Mouse (Mus musculus): ENCODE data around the gene Tapt1. TPM values are rescaled to one million over a fixed set of nuclear protein-coding genes. Genes with fewer than 3 reads are reported as not detected.

Tapt1 gene
- total and polyA plus RNA-seq, 2 experiments from 2014 or later: 24.6 to 82.3 TPM

GRCm38 (mm10) chr5:44159679-44160438, 66.6 kb downstream of the Tapt1 start:
- no peak overlapping the region for H3K27ac ChIP-seq
- no peak for TF ChIP-seq CTCF (IDR thresholded peaks at IDR 0.05; ENCODE audit: low read depth)
- H3K4me2 ChIP-seq (ENCODE audit: low read depth, low read length): no peak overlapping the region
- no peaks in the 10 kb centered on the region for H3K9me3 ChIP-seq (ENCODE audit: low read length)
- 83% methylated on average over 4 of the region's 4 CpGs for WGBS
- DNase-seq (ENCODE audit: low spot score): no peak
- no peak overlapping the region for H3K9ac ChIP-seq (replicated peaks; ENCODE audit: low read length)
- no peak for ATAC-seq
- H3K36me3 ChIP-seq (ENCODE audit: insufficient read depth, low read length): no peaks in the 10 kb centered on the region
- no peak overlapping the region for H3K4me3 ChIP-seq (ENCODE audit: low read length)
- H3K4me1 ChIP-seq (ENCODE audit: insufficient read depth, low read length): no peaks in the 10 kb centered on the region
- no peaks in the 10 kb centered on the region for H3K27me3 ChIP-seq (ENCODE audit: insufficient read depth, low read length)

- no peaks in the 10 kb centered on the region for H3K9me3 ChIP-seq (ENCODE audit: low read length)
- DNase-seq (ENCODE audit: low spot score) (no peak), ATAC-seq (no peak)
- H3K4me1 ChIP-seq (ENCODE audit: insufficient read depth, low read length): no peaks in the 10 kb centered on the region
- H3K27me3 ChIP-seq (ENCODE audit: insufficient read depth, low read length): no peaks in the 10 kb centered on the region
- 72% methylated on average over 2 of the region's 2 CpGs for WGBS
- no peak overlapping the region for H3K4me3 ChIP-seq (ENCODE audit: low read length)
- no peak overlapping the region for H3K27ac ChIP-seq
- no peak overlapping the region for H3K4me2 ChIP-seq (ENCODE audit: low read depth, low read length)
- H3K36me3 ChIP-seq (ENCODE audit: insufficient read depth, low read length): no peaks in the 10 kb centered on the region
- TF ChIP-seq CTCF (IDR thresholded peaks at IDR 0.05; ENCODE audit: low read depth): no peak
- H3K9ac ChIP-seq (replicated peaks; ENCODE audit: low read length): no peak overlapping the region
These were observed 67.2 kb downstream of the Tapt1 start for GRCm38 (mm10) chr5:44159231-44159630.

GRCm38 (mm10) chr5:44158458-44158857, 68.0 kb downstream of the Tapt1 start:
- DNase-seq (ENCODE audit: low spot score) (no peak), ATAC-seq (no peak)
- Histone ChIP-seq H3K9me3 (ENCODE audit: low read length) (no peaks in the 10 kb centered on the region), H3K27me3 (ENCODE audit: insufficient read depth, low read length) (no peaks in the 10 kb centered on the region), H3K4me1 (ENCODE audit: insufficient read depth, low read length) (no peaks in the 10 kb centered on the region), H3K4me2 (ENCODE audit: low read depth, low read length) (no peak overlapping the region), H3K27ac (no peak overlapping the region), H3K9ac (replicated peaks; ENCODE audit: low read length) (no peak overlapping the region), H3K36me3 (ENCODE audit: insufficient read depth, low read length) (no peaks in the 10 kb centered on the region), H3K4me3 (ENCODE audit: low read length) (no peak overlapping the region)
- no peak for TF ChIP-seq CTCF (IDR thresholded peaks at IDR 0.05; ENCODE audit: low read depth)
- 85% methylated on average over 3 of the region's 3 CpGs for WGBS

GRCm38 (mm10) chr5:44157760-44158159, 68.7 kb downstream of the Tapt1 start:
- Histone ChIP-seq H3K9ac (replicated peaks; ENCODE audit: low read length) (no peak overlapping the region), H3K27me3 (ENCODE audit: insufficient read depth, low read length) (no peaks in the 10 kb centered on the region), H3K9me3 (ENCODE audit: low read length) (no peaks in the 10 kb centered on the region), H3K36me3 (ENCODE audit: insufficient read depth, low read length) (no peaks in the 10 kb centered on the region), H3K27ac (no peak overlapping the region), H3K4me1 (ENCODE audit: insufficient read depth, low read length) (no peaks in the 10 kb centered on the region), H3K4me3 (ENCODE audit: low read length) (no peak overlapping the region), H3K4me2 (ENCODE audit: low read depth, low read length) (no peak overlapping the region)
- ATAC-seq (no peak), DNase-seq (ENCODE audit: low spot score) (no peak)
- no peak for TF ChIP-seq CTCF (IDR thresholded peaks at IDR 0.05; ENCODE audit: low read depth)
- WGBS: 84% methylated on average over 6 of the region's 6 CpGs

GRCm38 (mm10) chr5:44153050-44153449, 73.4 kb downstream of the Tapt1 start:
- 54% methylated on average over 1 of the region's 1 CpGs for WGBS
- Histone ChIP-seq H3K27me3 (ENCODE audit: insufficient read depth, low read length) (no peaks in the 10 kb centered on the region), H3K9ac (replicated peaks; ENCODE audit: low read length) (no peak overlapping the region)

GRCm38 (mm10) chr5:44151327-44152051, 74.9 kb downstream of the Tapt1 start:
- Histone ChIP-seq H3K27ac (peak overlapping the region; percentile 58; the same call in 1 of the 2 replicates), H3K36me3 (ENCODE audit: insufficient read depth, low read length) (no peaks in the 10 kb centered on the region), H3K9me3 (ENCODE audit: low read length) (no peaks in the 10 kb centered on the region), H3K9ac (replicated peaks; ENCODE audit: low read length) (no peak overlapping the region), H3K4me1 (ENCODE audit: insufficient read depth, low read length) (0 out of 2 replicates have a peak, but pooled peaks cover 7% of the 10 kb centered on the region), H3K4me2 (ENCODE audit: low read depth, low read length) (no peak overlapping the region), H3K4me3 (ENCODE audit: low read length) (no peak overlapping the region), H3K27me3 (ENCODE audit: insufficient read depth, low read length) (no peaks in the 10 kb centered on the region)
- TF ChIP-seq CTCF (IDR thresholded peaks at IDR 0.05; ENCODE audit: low read depth): no peak
- DNase-seq (ENCODE audit: low spot score): peak; percentile 88
- WGBS: 37% methylated on average over 4 of the region's 4 CpGs
- peak; percentile 95 for ATAC-seq

More at GRCm38 (mm10) chr5:44153050-44153449, 73.4 kb downstream of the Tapt1 start:
- DNase-seq (ENCODE audit: low spot score): no peak
- no peak for ATAC-seq
- Histone ChIP-seq H3K9me3 (ENCODE audit: low read length) (no peaks in the 10 kb centered on the region), H3K4me3 (ENCODE audit: low read length) (no peak overlapping the region), H3K27ac (no peak overlapping the region), H3K4me1 (ENCODE audit: insufficient read depth, low read length) (0 out of 2 replicates have a peak, but pooled peaks cover 7% of the 10 kb centered on the region), H3K4me2 (ENCODE audit: low read depth, low read length) (no peak overlapping the region), H3K36me3 (ENCODE audit: insufficient read depth, low read length) (no peaks in the 10 kb centered on the region)
- no peak for TF ChIP-seq CTCF (IDR thresholded peaks at IDR 0.05; ENCODE audit: low read depth)

Measured in hindbrain, postnatal 0 days (tissue).